Mouse (Mus musculus) myocyte (in vitro differentiated cells): Measurements from ENCODE around the gene Crebzf. TPM values are rescaled to one million over a fixed set of nuclear protein-coding genes. Genes with fewer than 3 reads are reported as not detected.

ENCODE experiments used
- H3K27me3 ChIP-seq: one replicate; pipeline ENCODE4 v1.6.1; 2011; ENCODE audit not compliant: control insufficient read depth, insufficient read depth, insufficient read length
- H3K36me3 ChIP-seq: one replicate; pipeline ENCODE4 v1.6.1; 2011; ENCODE audit not compliant: control insufficient read depth, insufficient read depth
- H3K4me2 ChIP-seq: one replicate; pipeline ENCODE4 v1.6.1; 2011; ENCODE audit warnings: low read depth, control low read depth
- H3K4me3 ChIP-seq: one replicate; pipeline ENCODE4 v1.5.1; 2011; ENCODE audit warnings: mild to moderate bottlenecking, control low read depth, moderate library complexity
- H3K79me2 ChIP-seq: one replicate; pipeline ENCODE4 v1.6.1; 2011; ENCODE audit not compliant: control insufficient read depth, insufficient read depth
- H3ac ChIP-seq: one replicate; pipeline ENCODE4 v1.6.1; 2011; ENCODE audit not compliant: control insufficient read depth, insufficient read length
- CEBPB ChIP-seq: IDR thresholded peaks from 2 replicates; pipeline ENCODE4 v1.6.1; 2011; ENCODE audit warnings: mild to moderate bottlenecking, moderate library complexity; ENCODE audit not compliant: poor library complexity, insufficient read depth, severe bottlenecking
- E2F4 ChIP-seq: IDR thresholded peaks from one replicate; pipeline ENCODE4 v1.6.1; 2011; ENCODE audit warnings: mild to moderate bottlenecking, control low read depth, moderate library complexity; ENCODE audit not compliant: insufficient read depth
- MAX ChIP-seq: IDR thresholded peaks from one replicate; pipeline ENCODE4 v1.6.1; 2011; ENCODE audit warnings: low read depth, mild to moderate bottlenecking, control low read depth
- MYOD1 ChIP-seq, 3 experiments: IDR thresholded peaks; one replicate each; pipeline ENCODE4 v1.6.1; 2011; ENCODE audit warnings: control low read depth in 2 of 3, low read depth in 2 of 3, mild to moderate bottlenecking in 2 of 3, moderate library complexity in 1 of 3; ENCODE audit not compliant: insufficient read length in 2 of 3, control insufficient read depth in 1 of 3
- MYOG ChIP-seq, 3 experiments: IDR thresholded peaks; one replicate each; pipeline ENCODE4 v1.6.1; 2011; ENCODE audit warnings: control low read depth in 2 of 3, low read depth in 2 of 3, mild to moderate bottlenecking in 2 of 3; ENCODE audit not compliant: insufficient read length in 2 of 3, control insufficient read depth in 1 of 3, insufficient read depth in 1 of 3
- POLR2A ChIP-seq: IDR thresholded peaks from one replicate; pipeline ENCODE4 v1.6.1; 2011; ENCODE audit warnings: low read depth, mild to moderate bottlenecking, control low read depth, moderate library complexity; ENCODE audit not compliant: insufficient read length
- POLR2AphosphoS2 ChIP-seq: IDR thresholded peaks from one replicate; pipeline ENCODE4 v1.6.1; 2011; ENCODE audit warnings: low read depth, control low read depth; ENCODE audit not compliant: insufficient read length
- REST ChIP-seq: IDR thresholded peaks from one replicate; pipeline ENCODE4 v1.6.1; 2011; ENCODE audit warnings: mild to moderate bottlenecking, control low read depth, moderate library complexity; ENCODE audit not compliant: insufficient read depth, insufficient read length
- SRF ChIP-seq: IDR thresholded peaks from one replicate; pipeline ENCODE4 v1.6.1; 2011; ENCODE audit warnings: low read depth; ENCODE audit not compliant: control insufficient read depth, insufficient read length
- TCF12 ChIP-seq: IDR thresholded peaks from one replicate; pipeline ENCODE4 v1.6.1; 2011; ENCODE audit warnings: mild to moderate bottlenecking, control low read depth; ENCODE audit not compliant: poor library complexity, insufficient read depth, severe bottlenecking
- TCF3 ChIP-seq: IDR thresholded peaks from one replicate; pipeline ENCODE4 v1.6.1; 2011; ENCODE audit warnings: low read depth, control low read depth; ENCODE audit not compliant: insufficient read length
- USF1 ChIP-seq: IDR thresholded peaks from one replicate; pipeline ENCODE4 v1.6.1; 2011; ENCODE audit warnings: low read depth, mild to moderate bottlenecking, control low read depth, moderate library complexity
- polyA plus RNA-seq: library from polyadenylated mRNA; unstranded; fragments of >200 nt; fragmentation: generic; extraction: Trizol; gene quantifications from one replicate; pipeline ENCODE4 v1.2.1, GENCODE M21; 2012; ENCODE audit warnings: missing spikeins

The Crebzf gene
- polyA plus RNA-seq, 1 experiment, result 18.0 TPM

GRCm38 (mm10) chr7:90475793-90476312 is 33.3 kb downstream of the Crebzf start, which contains the start of gene Tmem126b:
Tmem126b (minus strand) TSS chr7:90476001.
- TF ChIP-seq REST (peak; percentile 40), TCF3 (no peak), MYOG (IDR thresholded peaks at IDR 0.05; ENCODE audit: control insufficient read depth in 1 of 3, insufficient read depth in 1 of 3, insufficient read length in 2 of 3, low read depth in 2 of 3) (peak; percentile 16 to 74 (median 31)), MAX (no peak), POLR2AphosphoS2 (peak; percentile 69), USF1 (peak; percentile 98), TCF12 (no peak), POLR2A (peak; percentile 85), E2F4 (peak; percentile 9), SRF (peak; percentile 44), MYOD1 (IDR thresholded peaks at IDR 0.05; ENCODE audit: control insufficient read depth in 1 of 3, insufficient read length in 2 of 3, low read depth in 2 of 3) (peak in 2 of 3 experiments; percentile 68 to 70), CEBPB (no peak)
- H3K4me2 ChIP-seq, result peak within 1 kb of the TSS; percentile 100
- peak within 1 kb of the TSS; percentile 13 for H3ac ChIP-seq
- H3K36me3 ChIP-seq, result no peaks in the 10 kb centered on the region
- H3K4me3 ChIP-seq, result peak within 1 kb of the TSS; percentile 83
- peaks cover 10% of the 10 kb centered on the region for H3K79me2 ChIP-seq
- no peaks in the 10 kb centered on the region for H3K27me3 ChIP-seq

- H3K4me3 ChIP-seq, result peak within 1 kb of the TSS; percentile 83
- peaks cover 10% of the 10 kb centered on the region for H3K79me2 ChIP-seq
- no peaks in the 10 kb centered on the region for H3K36me3 ChIP-seq
- peak within 1 kb of the TSS; percentile 100 for H3K4me2 ChIP-seq
- peaks cover 5% of the 10 kb centered on the region for H3K27me3 ChIP-seq
- H3ac ChIP-seq, result peak within 1 kb of the TSS; percentile 13
- TF ChIP-seq CEBPB (no peak), SRF (no peak), MYOG (IDR thresholded peaks at IDR 0.05; ENCODE audit: control insufficient read depth in 1 of 3, insufficient read depth in 1 of 3, insufficient read length in 2 of 3, low read depth in 2 of 3) (no peak), E2F4 (no peak), MYOD1 (IDR thresholded peaks at IDR 0.05; ENCODE audit: control insufficient read depth in 1 of 3, insufficient read length in 2 of 3, low read depth in 2 of 3) (no peak), POLR2AphosphoS2 (no peak), TCF3 (no peak), TCF12 (no peak)
Measured at GRCm38 (mm10) chr7:90476313-90477245, 34.0 kb downstream of the Crebzf start, which contains the start of gene Dlg2. Dlg2 (plus strand) TSS chr7:90476672.

- no peaks in the 10 kb centered on the region for H3K79me2 ChIP-seq
- no peak overlapping the region for H3ac ChIP-seq
- no peaks in the 10 kb centered on the region for H3K36me3 ChIP-seq
- no peak overlapping the region for H3K4me3 ChIP-seq
- H3K27me3 ChIP-seq, result peaks cover 6% of the 10 kb centered on the region
- TF ChIP-seq TCF12 (no peak), POLR2A (no peak), MYOG (IDR thresholded peaks at IDR 0.05; ENCODE audit: control insufficient read depth in 1 of 3, insufficient read depth in 1 of 3, insufficient read length in 2 of 3, low read depth in 2 of 3) (no peak), POLR2AphosphoS2 (no peak), USF1 (no peak), MAX (no peak), CEBPB (no peak), MYOD1 (IDR thresholded peaks at IDR 0.05; ENCODE audit: control insufficient read depth in 1 of 3, insufficient read length in 2 of 3, low read depth in 2 of 3) (no peak), E2F4 (no peak), REST (no peak), TCF3 (no peak), SRF (no peak)
- no peak overlapping the region for H3K4me2 ChIP-seq
Measured at GRCm38 (mm10) chr7:90482607-90483006, 40.1 kb downstream of the Crebzf start.

Other genes with a start within 250 kb of the Crebzf start
- 0.10 TPM for gene Ccdc83, start 177.0 kb upstream of the Crebzf start, polyA plus RNA-seq
- 21.2 TPM for gene Sytl2, start 140.5 kb upstream of the Crebzf start, polyA plus RNA-seq
- 0.07 TPM for gene Ccdc89, start 16.2 kb upstream of the Crebzf start, polyA plus RNA-seq
- 119 TPM for gene Tmem126a, start 14.5 kb downstream of the Crebzf start, polyA plus RNA-seq
- 6.7 TPM for gene Tmem126b, start 33.3 kb downstream of the Crebzf start, polyA plus RNA-seq
- 0.65 TPM for gene Dlg2, start 33.9 kb downstream of the Crebzf start, polyA plus RNA-seq